Mouse (Mus musculus) embryo, embryonic 9.5 days (tissue): Measurements from ENCODE around the gene Lama4.

ENCODE experiments used
- DNase-seq: peaks from one replicate; pipeline ENCODE4 v3.0.0-alpha.2; 2017; ENCODE audit errors: extremely low spot score

Gene Lama4

GRCm38 (mm10) chr10:39049581-39050294 lies 84.4 kb downstream of the Lama4 start:
- DNase-seq: no peak

GRCm38 (mm10) chr10:39056050-39056449 lies 90.7 kb downstream of the Lama4 start:
- no peak for DNase-seq

GRCm38 (mm10) chr10:39064732-39065131 lies 99.4 kb downstream of the Lama4 start:
- DNase-seq: no peak

- no peak for DNase-seq
Measured at GRCm38 (mm10) chr10:39065449-39065848, 100.1 kb downstream of the Lama4 start.

GRCm38 (mm10) chr10:39066061-39066460 lies 100.7 kb downstream of the Lama4 start:
- DNase-seq: no peak

GRCm38 (mm10) chr10:39066962-39067361 lies 101.6 kb downstream of the Lama4 start:
- peak; percentile 64 for DNase-seq

- no peak for DNase-seq
Measured at GRCm38 (mm10) chr10:39072048-39072447, 106.7 kb downstream of the Lama4 start.

- no peak for DNase-seq
Measured at GRCm38 (mm10) chr10:39096981-39097380, 131.7 kb downstream of the Lama4 start.

- no peak for DNase-seq
Measured at GRCm38 (mm10) chr10:39098746-39099145, 133.4 kb downstream of the Lama4 start.

- DNase-seq: no peak
Measured at GRCm38 (mm10) chr10:39104803-39105449, 139.6 kb downstream of the Lama4 start.

GRCm38 (mm10) chr10:39106413-39106812 lies 141.1 kb downstream of the Lama4 start:
- DNase-seq: no peak

GRCm38 (mm10) chr10:39106935-39107334 lies 141.6 kb downstream of the Lama4 start:
- DNase-seq: no peak

- DNase-seq: no peak
Measured at GRCm38 (mm10) chr10:39108837-39109488, 143.6 kb downstream of the Lama4 start.

- DNase-seq: no peak
Measured at GRCm38 (mm10) chr10:39109489-39109874, 144.2 kb downstream of the Lama4 start.

GRCm38 (mm10) chr10:39121412-39121811 lies 156.1 kb downstream of the Lama4 start:
- DNase-seq: no peak

GRCm38 (mm10) chr10:39133462-39134310 lies 168.4 kb downstream of the Lama4 start, which contains the start of the genes Fam229b and Tube1:
TSS of gene Fam229b (minus strand) at chr10:39133914.
TSS of gene Tube1 (plus strand) at chr10:39133976.
- DNase-seq: peak; percentile 86

GRCm38 (mm10) chr10:39137766-39138165 lies 172.5 kb downstream of the Lama4 start:
- DNase-seq: no peak

GRCm38 (mm10) chr10:39138761-39139160 lies 173.4 kb downstream of the Lama4 start:
- no peak for DNase-seq

GRCm38 (mm10) chr10:39140843-39141242 lies 175.5 kb downstream of the Lama4 start:
- DNase-seq: no peak

- DNase-seq: no peak
Measured at GRCm38 (mm10) chr10:39141401-39141800, 176.1 kb downstream of the Lama4 start.

GRCm38 (mm10) chr10:39142216-39142615 lies 176.9 kb downstream of the Lama4 start:
- no peak for DNase-seq

- no peak for DNase-seq
Measured at GRCm38 (mm10) chr10:39156719-39157118, 191.4 kb downstream of the Lama4 start.
